Mouse (Mus musculus) hindbrain, embryonic 12.5 days (tissue): ENCODE measurements around the gene Phlpp2. TPM values are rescaled to one million over a fixed set of nuclear protein-coding genes. Genes with fewer than 3 reads are reported as not detected.

ENCODE experiments used
- ATAC-seq: fragments of 200-750 bp; cut with Nextera tagmentation; 2 replicates; pipeline ENCODE4 v1.8.0; 2017; ENCODE audit warnings: moderate TSS enrichment; ENCODE audit not compliant: low FRiP score
- H3K27ac ChIP-seq: fragments of 300-500 bp; sonication (generic); 2 replicates; pipeline ENCODE4 v1.5.1; 2016; ENCODE audit warnings: mild to moderate bottlenecking
- H3K27me3 ChIP-seq: fragments of 300-500 bp; sonication (generic); 2 replicates; pipeline ENCODE4 v1.6.1; 2016; ENCODE audit warnings: mild to moderate bottlenecking
- H3K36me3 ChIP-seq: fragments of 300-500 bp; sonication (generic); 2 replicates; pipeline ENCODE4 v1.6.1; 2016; ENCODE audit warnings: mild to moderate bottlenecking
- H3K4me1 ChIP-seq: fragments of 300-500 bp; sonication (generic); 2 replicates; pipeline ENCODE4 v1.6.1; 2016
- H3K4me2 ChIP-seq: fragments of 300-500 bp; sonication (generic); replicated peaks from 2 replicates; pipeline ENCODE4 v1.6.1; 2016; ENCODE audit warnings: mild to moderate bottlenecking
- H3K4me3 ChIP-seq: fragments of 300-500 bp; sonication (generic); 2 replicates; pipeline ENCODE4 v1.5.1; 2016; ENCODE audit warnings: mild to moderate bottlenecking
- H3K9ac ChIP-seq: fragments of 300-500 bp; sonication (generic); 2 replicates; pipeline ENCODE4 v1.6.1; 2016; ENCODE audit warnings: mild to moderate bottlenecking, moderate library complexity
- H3K9me3 ChIP-seq: fragments of 300-500 bp; sonication (generic); replicated peaks from 2 replicates; pipeline ENCODE4 v1.6.1; 2016; ENCODE audit warnings: mild to moderate bottlenecking
- WGBS: fragments of 180-500 bp; shearing (Covaris S2); methylation state at CpG from one replicate; pipeline ENCODE4 v1.1.7; 2016; 5-methylcytosine and 5-hydroxymethylcytosine counted together
- polyA plus RNA-seq: library from polyadenylated mRNA; unstranded; fragments of >200 nt; fragmentation: Nextera tagmentation; extraction: Ambion mirVana; gene quantifications from 2 replicates; pipeline ENCODE4 v1.2.1, GENCODE M21; 2016

Gene Phlpp2
- 2.7 and 3.5 TPM in 2 replicates for polyA plus RNA-seq

GRCm38 (mm10) chr8:109868003-109868679 is at the start of gene Phlpp2:
Phlpp2 (plus strand) TSS chr8:109868542.
- H3K4me3 ChIP-seq, result peak within 1 kb of the TSS; percentile 98
- peak within 1 kb of the TSS; percentile 89 for H3K27ac ChIP-seq
- no peaks in the 10 kb centered on the region for H3K9me3 ChIP-seq
- peak; percentile 97 for ATAC-seq
- H3K4me2 ChIP-seq, result peak within 1 kb of the TSS; percentile 93
- H3K36me3 ChIP-seq, result no peaks in the 10 kb centered on the region
- WGBS, result 1% methylated on average over 33 of the region's 42 CpGs
- H3K4me1 ChIP-seq, result peaks cover 12% of the 10 kb centered on the region
- H3K9ac ChIP-seq, result peak within 1 kb of the TSS; percentile 97
- H3K27me3 ChIP-seq, result no peaks in the 10 kb centered on the region

DNA sequence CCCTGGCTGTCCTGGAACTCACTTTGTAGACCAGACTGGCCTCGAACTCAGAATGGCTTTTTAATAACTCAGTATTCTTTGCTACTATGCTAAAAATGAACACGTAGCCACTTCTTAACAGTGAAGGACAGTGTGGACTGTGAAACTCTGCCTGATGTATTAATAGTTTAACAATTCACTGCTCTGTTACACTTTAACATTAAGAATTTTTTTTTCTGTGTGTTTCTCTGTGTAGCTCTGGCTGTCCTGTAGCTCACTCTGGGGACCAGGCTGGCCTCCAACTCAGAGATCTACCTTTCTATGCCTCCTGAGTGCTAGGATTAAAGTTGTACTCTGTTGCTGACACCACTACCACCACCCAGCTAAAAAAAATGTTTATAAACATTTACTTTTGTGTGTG is 44.8 kb upstream of the Phlpp2 start:
- Histone ChIP-seq H3K9me3 (no peaks in the 10 kb centered on the region), H3K4me1 (no peaks in the 10 kb centered on the region), H3K36me3 (0 out of 2 replicates have a peak, but pooled peaks cover 3% of the 10 kb centered on the region), H3K4me3 (no peak overlapping the region), H3K9ac (no peak overlapping the region), H3K27me3 (no peaks in the 10 kb centered on the region), H3K27ac (no peak overlapping the region), H3K4me2 (no peak overlapping the region)
- WGBS, result 97% methylated on average over 2 of the region's 2 CpGs
- ATAC-seq, result no peak

- H3K9me3 ChIP-seq, result no peaks in the 10 kb centered on the region
- peaks cover 31% of the 10 kb centered on the region for H3K36me3 ChIP-seq
- H3K4me1 ChIP-seq, result no peaks in the 10 kb centered on the region
- 96% methylated on average over 2 of the region's 2 CpGs for WGBS
- ATAC-seq, result no peak
- H3K27ac ChIP-seq, result no peak overlapping the region
- no peaks in the 10 kb centered on the region for H3K27me3 ChIP-seq
- H3K4me3 ChIP-seq, result no peak overlapping the region
- no peak overlapping the region for H3K4me2 ChIP-seq
- no peak overlapping the region for H3K9ac ChIP-seq
Observed at GRCm38 (mm10) chr8:109839822-109840221, 28.5 kb upstream of the Phlpp2 start.

- no peaks in the 10 kb centered on the region for H3K27me3 ChIP-seq
- H3K36me3 ChIP-seq, result peaks cover 34% of the 10 kb centered on the region
- ATAC-seq, result no peak
- no peak overlapping the region for H3K4me3 ChIP-seq
- no peaks in the 10 kb centered on the region for H3K4me1 ChIP-seq
- no peaks in the 10 kb centered on the region for H3K9me3 ChIP-seq
- no peak overlapping the region for H3K9ac ChIP-seq
- H3K4me2 ChIP-seq, result no peak overlapping the region
- 93% methylated on average over 1 of the region's 1 CpGs for WGBS
- no peak overlapping the region for H3K27ac ChIP-seq
Observed at GRCm38 (mm10) chr8:109842468-109842867, 25.9 kb upstream of the Phlpp2 start.

DNA sequence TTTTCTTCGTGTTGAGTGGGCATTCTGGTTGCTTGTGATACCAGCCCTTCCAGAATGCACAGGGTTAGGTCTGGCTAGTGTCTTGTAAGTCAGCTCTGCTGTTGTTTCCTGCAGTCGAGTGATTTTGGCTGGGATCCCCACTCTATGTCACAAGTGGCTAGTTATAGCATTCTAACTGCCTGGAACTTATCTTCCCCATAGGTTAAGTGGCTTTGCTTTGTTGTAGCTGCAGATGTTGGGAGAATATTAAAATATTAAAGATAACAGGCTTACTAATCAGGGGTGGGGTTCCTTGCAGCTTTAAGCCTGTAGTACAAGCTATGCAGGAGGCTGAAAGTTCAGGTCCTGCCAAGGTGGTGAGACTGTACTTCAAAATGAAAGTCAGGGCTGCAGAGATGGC is 20.5 kb upstream of the Phlpp2 start:
- H3K9ac ChIP-seq, result no peak overlapping the region
- H3K27ac ChIP-seq, result no peak overlapping the region
- no peaks in the 10 kb centered on the region for H3K4me1 ChIP-seq
- 89% methylated on average over 2 of the region's 2 CpGs for WGBS
- H3K36me3 ChIP-seq, result peaks cover 63% of the 10 kb centered on the region
- no peaks in the 10 kb centered on the region for H3K27me3 ChIP-seq
- no peak overlapping the region for H3K4me3 ChIP-seq
- H3K4me2 ChIP-seq, result no peak overlapping the region
- ATAC-seq, result no peak
- H3K9me3 ChIP-seq, result no peaks in the 10 kb centered on the region

GRCm38 (mm10) chr8:109848981-109849380 is 19.4 kb upstream of the Phlpp2 start:
- no peaks in the 10 kb centered on the region for H3K9me3 ChIP-seq
- no peaks in the 10 kb centered on the region for H3K27me3 ChIP-seq
- no peak overlapping the region for H3K4me2 ChIP-seq
- no peak overlapping the region for H3K9ac ChIP-seq
- ATAC-seq, result no peak
- WGBS, result 78% methylated on average over 3 of the region's 3 CpGs
- no peaks in the 10 kb centered on the region for H3K4me1 ChIP-seq
- H3K36me3 ChIP-seq, result peaks cover 63% of the 10 kb centered on the region
- no peak overlapping the region for H3K27ac ChIP-seq
- no peak overlapping the region for H3K4me3 ChIP-seq

GRCm38 (mm10) chr8:109853423-109853822 is 14.9 kb upstream of the Phlpp2 start:
- no peaks in the 10 kb centered on the region for H3K9me3 ChIP-seq
- ATAC-seq, result no peak
- H3K4me1 ChIP-seq, result no peaks in the 10 kb centered on the region
- no peak overlapping the region for H3K4me2 ChIP-seq
- no peak overlapping the region for H3K27ac ChIP-seq
- H3K27me3 ChIP-seq, result no peaks in the 10 kb centered on the region
- WGBS, result 48% methylated on average over 6 of the region's 6 CpGs
- H3K9ac ChIP-seq, result no peak overlapping the region
- peaks cover 65% of the 10 kb centered on the region for H3K36me3 ChIP-seq
- no peak overlapping the region for H3K4me3 ChIP-seq

DNA sequence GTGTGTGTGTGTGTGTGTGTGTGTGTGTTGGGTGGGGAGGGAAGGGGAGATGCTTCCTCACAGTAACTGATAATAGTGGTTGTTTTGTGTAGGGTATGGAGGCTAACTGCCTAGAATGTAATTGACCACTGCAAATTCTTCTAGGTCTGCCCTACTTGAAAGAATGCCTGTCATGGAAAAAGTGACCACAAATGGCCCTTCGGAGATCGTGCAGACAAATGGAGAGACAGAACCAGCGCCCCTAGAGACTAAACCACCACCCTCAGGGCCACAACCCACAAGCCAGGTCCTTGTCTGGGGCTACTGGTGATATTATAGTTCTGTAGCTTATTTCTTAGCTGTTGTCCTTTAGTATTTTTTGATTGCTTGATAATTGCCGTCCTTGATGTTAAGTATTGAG is 13.8 kb upstream of the Phlpp2 start:
- Histone ChIP-seq H3K4me2 (no peak overlapping the region), H3K27ac (no peak overlapping the region), H3K9me3 (no peaks in the 10 kb centered on the region), H3K9ac (no peak overlapping the region), H3K4me3 (no peak overlapping the region), H3K4me1 (no peaks in the 10 kb centered on the region), H3K36me3 (peaks cover 63% of the 10 kb centered on the region), H3K27me3 (no peaks in the 10 kb centered on the region)
- 95% methylated on average over 4 of the region's 4 CpGs for WGBS
- ATAC-seq, result no peak

DNA sequence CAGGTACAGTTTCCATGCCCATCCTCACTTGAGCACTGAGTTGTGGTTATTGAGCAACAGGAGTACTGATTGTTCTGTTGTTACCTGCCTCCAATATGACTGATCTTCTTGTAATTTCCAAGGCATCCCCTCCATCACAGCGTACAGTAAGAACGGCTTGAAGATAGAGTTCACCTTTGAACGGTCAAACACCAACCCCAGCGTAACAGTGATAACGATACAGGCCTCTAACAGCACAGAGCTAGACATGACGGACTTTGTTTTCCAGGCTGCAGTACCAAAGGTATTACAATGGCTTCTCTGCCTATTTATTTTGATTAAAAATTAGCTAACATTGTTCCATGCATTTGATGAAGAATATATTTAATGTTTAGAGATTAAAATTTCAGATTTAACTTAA is 12.9 kb upstream of the Phlpp2 start:
- H3K9me3 ChIP-seq, result no peaks in the 10 kb centered on the region
- no peak overlapping the region for H3K27ac ChIP-seq
- H3K27me3 ChIP-seq, result no peaks in the 10 kb centered on the region
- H3K4me3 ChIP-seq, result no peak overlapping the region
- H3K4me1 ChIP-seq, result no peaks in the 10 kb centered on the region
- WGBS, result 98% methylated on average over 6 of the region's 6 CpGs
- ATAC-seq, result no peak
- no peak overlapping the region for H3K4me2 ChIP-seq
- H3K9ac ChIP-seq, result no peak overlapping the region
- H3K36me3 ChIP-seq, result peaks cover 63% of the 10 kb centered on the region

DNA sequence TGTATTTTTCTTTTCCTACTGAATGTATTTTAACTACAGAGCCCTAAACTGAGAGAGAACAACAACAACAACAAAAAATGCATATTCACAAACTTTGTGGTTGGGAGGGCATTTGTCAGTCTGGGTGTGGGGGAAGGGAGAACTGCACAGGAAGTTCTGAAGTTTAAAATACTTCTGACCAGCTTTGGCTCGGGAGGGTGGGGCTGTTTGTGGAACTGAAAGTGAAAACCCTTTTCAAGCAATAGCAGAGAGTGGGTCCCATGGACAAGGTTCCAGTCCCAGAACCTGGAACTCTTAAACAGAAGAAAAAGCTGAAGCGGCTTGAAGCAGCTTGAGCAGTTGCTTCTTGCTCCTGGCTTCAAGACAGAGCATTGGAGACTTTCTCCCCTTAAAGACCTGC is 4.9 kb upstream of the Phlpp2 start:
- Histone ChIP-seq H3K4me1 (peaks cover 4% of the 10 kb centered on the region; the same call in 1 of the 2 replicates), H3K27me3 (no peaks in the 10 kb centered on the region), H3K9ac (no peak overlapping the region), H3K9me3 (no peaks in the 10 kb centered on the region), H3K4me3 (no peak overlapping the region), H3K27ac (no peak overlapping the region), H3K4me2 (no peak overlapping the region), H3K36me3 (peaks cover 35% of the 10 kb centered on the region)
- ATAC-seq, result no peak
- WGBS, result 78% methylated on average over 2 of the region's 2 CpGs

- Histone ChIP-seq H3K4me2 (no peak overlapping the region), H3K9me3 (no peaks in the 10 kb centered on the region), H3K4me1 (peaks cover 9% of the 10 kb centered on the region), H3K4me3 (no peak overlapping the region), H3K27ac (no peak overlapping the region), H3K27me3 (no peaks in the 10 kb centered on the region), H3K9ac (no peak overlapping the region), H3K36me3 (peaks cover 30% of the 10 kb centered on the region)
- whole genome bisulfite sequencing, result 98% methylated on average over 2 of the region's 2 CpGs
- ATAC-seq, result no peak
Observed at GRCm38 (mm10) chr8:109864798-109865197, 3.5 kb upstream of the Phlpp2 start.

DNA sequence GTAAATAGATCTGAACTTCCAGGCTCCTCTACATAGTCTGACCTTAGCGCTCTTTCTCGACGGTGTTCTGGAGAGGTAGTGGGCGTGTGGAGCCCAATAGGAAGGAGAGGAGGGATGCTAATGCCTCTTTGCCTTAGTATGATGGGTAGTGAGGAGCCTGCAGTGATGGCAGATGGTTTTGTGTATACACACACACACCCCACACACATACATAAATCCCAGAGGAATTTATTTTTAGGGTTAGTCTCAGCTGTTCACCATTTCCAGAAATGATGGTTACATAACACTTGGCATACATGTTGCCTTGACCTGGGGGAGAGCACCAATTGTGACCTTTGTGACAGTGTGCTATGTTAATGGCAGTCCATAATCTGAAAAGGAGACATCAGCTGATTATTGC is 2.8 kb upstream of the Phlpp2 start:
- no peak overlapping the region for H3K27ac ChIP-seq
- H3K9ac ChIP-seq, result no peak overlapping the region
- H3K4me3 ChIP-seq, result no peak overlapping the region
- no peak for ATAC-seq
- 91% methylated on average over 4 of the region's 4 CpGs for WGBS
- H3K9me3 ChIP-seq, result no peaks in the 10 kb centered on the region
- peaks cover 22% of the 10 kb centered on the region for H3K36me3 ChIP-seq
- no peak overlapping the region for H3K4me2 ChIP-seq
- H3K4me1 ChIP-seq, result peaks cover 9% of the 10 kb centered on the region
- no peaks in the 10 kb centered on the region for H3K27me3 ChIP-seq

- WGBS, result 94% methylated on average over 5 of the region's 5 CpGs
- Histone ChIP-seq H3K36me3 (peaks cover 12% of the 10 kb centered on the region), H3K27me3 (no peaks in the 10 kb centered on the region), H3K9me3 (no peaks in the 10 kb centered on the region), H3K4me3 (no peak overlapping the region), H3K27ac (no peak overlapping the region), H3K4me1 (peaks cover 12% of the 10 kb centered on the region), H3K4me2 (no peak overlapping the region), H3K9ac (no peak overlapping the region)
- no peak for ATAC-seq
Observed at GRCm38 (mm10) chr8:109866690-109867089, 1.7 kb upstream of the Phlpp2 start.
